Mouse (Mus musculus) stomach, embryonic 15.5 days (tissue): ENCODE results near the gene Dennd4b. TPM values are rescaled to one million over a fixed set of nuclear protein-coding genes. Genes with fewer than 3 reads are reported as not detected.
"Not testable (repeated sequence)": the region's sequence is repeated elsewhere in the genome, so short reads cannot be mapped to it uniquely, and the experiment has no call there.

Experiments
- ATAC-seq: fragments of 200-750 bp; cut with Nextera tagmentation; 2 replicates; pipeline ENCODE4 v1.8.0; 2017; ENCODE audit warnings: low read depth, moderate number of reproducible peaks, moderate TSS enrichment; ENCODE audit not compliant: insufficient read depth, low FRiP score
- H3K27ac ChIP-seq: fragments of 300-500 bp; sonication (generic); 2 replicates; pipeline ENCODE4 v1.5.1; 2015; ENCODE audit warnings: mild to moderate bottlenecking, inconsistent platforms
- H3K27me3 ChIP-seq: fragments of 300-500 bp; sonication (generic); replicated peaks from 2 replicates; pipeline ENCODE4 v1.6.1; 2015; ENCODE audit warnings: inconsistent platforms
- H3K36me3 ChIP-seq: fragments of 300-500 bp; sonication (generic); 2 replicates; pipeline ENCODE4 v1.6.1; 2015; ENCODE audit warnings: inconsistent platforms
- H3K4me1 ChIP-seq: fragments of 300-500 bp; sonication (generic); 2 replicates; pipeline ENCODE4 v1.6.1; 2015; ENCODE audit warnings: inconsistent platforms
- H3K4me2 ChIP-seq: fragments of 300-500 bp; sonication (generic); 2 replicates; pipeline ENCODE4 v1.6.1; 2015; ENCODE audit warnings: mild to moderate bottlenecking, inconsistent platforms
- H3K4me3 ChIP-seq: fragments of 300-500 bp; sonication (generic); replicated peaks from 2 replicates; pipeline ENCODE4 v1.5.1; 2015; ENCODE audit warnings: inconsistent platforms
- H3K9ac ChIP-seq: fragments of 300-500 bp; sonication (generic); 2 replicates; pipeline ENCODE4 v1.6.1; 2015; ENCODE audit warnings: inconsistent platforms
- H3K9me3 ChIP-seq: fragments of 300-500 bp; sonication (generic); 2 replicates; pipeline ENCODE4 v1.6.1; 2016; ENCODE audit warnings: inconsistent platforms
- WGBS: fragments of 180-500 bp; shearing (Covaris S2); methylation state at CpG from one replicate; pipeline ENCODE4 v1.1.7; 2015; 5-methylcytosine and 5-hydroxymethylcytosine counted together
- polyA plus RNA-seq: library from polyadenylated mRNA; unstranded; fragments of >200 nt; fragmentation: Nextera tagmentation; extraction: Ambion mirVana; gene quantifications from 2 replicates; pipeline ENCODE4 v1.2.1, GENCODE M21; 2015

Dennd4b gene
- polyA plus RNA-seq, 1 experiment from 2014 or later: 4.0 TPM

GRCm38 (mm10) chr3:90289403-90289802, 24.4 kb downstream of the Dennd4b start:
- not testable (repeated sequence) for ATAC-seq, H3K4me3 ChIP-seq, H3K4me2 ChIP-seq, H3K9ac ChIP-seq, H3K9me3 ChIP-seq, H3K27ac ChIP-seq, H3K36me3 ChIP-seq, H3K4me1 ChIP-seq, H3K27me3 ChIP-seq
- WGBS: 72% methylated on average over 3 of the region's 3 CpGs

DNA sequence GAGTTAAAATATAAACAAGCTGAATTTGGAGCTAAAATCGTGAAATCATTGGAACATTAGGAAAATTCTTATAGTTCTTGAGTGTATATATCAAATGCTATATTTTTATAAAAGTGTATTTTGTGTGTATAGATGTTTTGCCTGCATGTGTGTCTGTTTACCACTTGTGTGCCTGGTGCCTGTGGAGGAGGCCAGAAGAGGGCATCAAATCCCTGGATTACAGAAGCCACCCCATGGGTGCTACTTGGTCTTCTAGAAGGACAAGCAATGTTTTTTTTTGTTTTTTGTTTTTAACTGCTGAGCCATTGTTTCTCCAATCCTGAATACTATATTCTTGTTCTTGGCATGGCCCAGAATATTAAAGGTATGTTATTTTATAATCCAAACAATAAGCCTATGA, 25.6 kb downstream of the Dennd4b start:
- no peak for ATAC-seq
- no peak overlapping the region for H3K27ac ChIP-seq
- 0 out of 2 replicates have a peak, but pooled peaks cover 9% of the 10 kb centered on the region for H3K4me1 ChIP-seq
- H3K27me3 ChIP-seq: no peaks in the 10 kb centered on the region
- no peaks in the 10 kb centered on the region for H3K9me3 ChIP-seq
- no peak overlapping the region for H3K4me2 ChIP-seq
- no peak overlapping the region for H3K9ac ChIP-seq
- 71% methylated on average over 1 of the region's 1 CpGs for WGBS
- H3K36me3 ChIP-seq: no peaks in the 10 kb centered on the region
- no peak overlapping the region for H3K4me3 ChIP-seq

GRCm38 (mm10) chr3:90291982-90292344, 27.0 kb downstream of the Dennd4b start:
- H3K9ac ChIP-seq: peak overlapping the region; percentile 51; the same call in 1 of the 2 replicates
- 0 out of 2 replicates have a peak, but pooled peaks cover 9% of the 10 kb centered on the region for H3K4me1 ChIP-seq
- no peak for ATAC-seq
- 35% methylated on average over 2 of the region's 2 CpGs for WGBS
- H3K4me2 ChIP-seq: peak overlapping the region; percentile 65
- no peaks in the 10 kb centered on the region for H3K36me3 ChIP-seq
- H3K9me3 ChIP-seq: no peaks in the 10 kb centered on the region
- H3K27me3 ChIP-seq: no peaks in the 10 kb centered on the region
- peak overlapping the region; percentile 97 for H3K27ac ChIP-seq
- H3K4me3 ChIP-seq: peak overlapping the region; percentile 85

- under 1% methylated on average over 44 of the region's 47 CpGs for WGBS
Measured at GRCm38 (mm10) chr3:90292345-90293275, 27.6 kb downstream of the Dennd4b start, which contains the start of gene Gatad2b. Gene Gatad2b (plus strand): TSS chr3:90293178.

DNA sequence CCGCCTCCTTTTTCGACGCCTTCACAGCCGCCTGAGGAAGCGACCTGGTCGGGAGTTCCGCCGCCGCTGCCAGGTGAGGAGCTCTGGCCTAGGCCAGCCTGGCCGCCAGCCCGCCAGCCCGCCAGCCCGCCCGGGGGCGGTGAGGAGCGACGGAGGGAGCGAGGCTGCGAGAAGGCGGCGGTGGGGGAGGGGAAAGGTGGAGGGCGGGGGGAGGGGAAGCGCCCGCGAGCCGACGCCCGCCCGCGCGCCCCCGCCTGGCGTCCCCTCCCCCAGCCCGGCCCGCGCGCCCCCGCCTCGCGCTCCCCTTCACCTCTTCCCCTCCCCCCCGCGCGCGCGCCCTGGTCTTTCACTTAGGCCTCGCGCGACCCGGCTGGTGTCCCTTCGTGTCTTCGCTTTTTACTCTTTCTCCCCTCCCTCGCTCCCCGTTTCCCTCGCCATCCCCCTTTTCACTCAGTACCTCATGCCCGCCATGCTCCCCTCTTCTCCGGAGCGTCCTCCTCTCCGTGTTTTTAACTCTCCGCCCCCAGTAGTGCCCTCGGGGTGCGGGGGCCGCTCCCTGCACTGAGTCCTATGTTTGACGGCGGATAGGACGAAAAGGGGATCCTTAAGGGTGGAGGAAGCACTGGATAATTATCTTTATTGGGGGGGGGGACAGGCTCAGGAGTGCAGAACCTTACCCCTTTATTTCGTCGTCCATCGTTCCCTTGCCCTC, 28.5 kb downstream of the Dennd4b start:
- Histone ChIP-seq H3K4me2 (peak overlapping the region; percentile 68), H3K4me1 (0 out of 2 replicates have a peak, but pooled peaks cover 11% of the 10 kb centered on the region)
- under 1% methylated on average over 27 of the region's 68 CpGs for WGBS

More at GRCm38 (mm10) chr3:90292345-90293275, 27.6 kb downstream of the Dennd4b start, which contains the start of gene Gatad2b:
- Histone ChIP-seq H3K4me1 (0 out of 2 replicates have a peak, but pooled peaks cover 11% of the 10 kb centered on the region), H3K36me3 (no peaks in the 10 kb centered on the region), H3K9ac (peak within 1 kb of the TSS; percentile 81), H3K4me2 (peak within 1 kb of the TSS; percentile 68), H3K27ac (peak within 1 kb of the TSS; percentile 97), H3K4me3 (peak within 1 kb of the TSS; percentile 85), H3K27me3 (no peaks in the 10 kb centered on the region), H3K9me3 (no peaks in the 10 kb centered on the region)
- peak; percentile 99 for ATAC-seq

DNA sequence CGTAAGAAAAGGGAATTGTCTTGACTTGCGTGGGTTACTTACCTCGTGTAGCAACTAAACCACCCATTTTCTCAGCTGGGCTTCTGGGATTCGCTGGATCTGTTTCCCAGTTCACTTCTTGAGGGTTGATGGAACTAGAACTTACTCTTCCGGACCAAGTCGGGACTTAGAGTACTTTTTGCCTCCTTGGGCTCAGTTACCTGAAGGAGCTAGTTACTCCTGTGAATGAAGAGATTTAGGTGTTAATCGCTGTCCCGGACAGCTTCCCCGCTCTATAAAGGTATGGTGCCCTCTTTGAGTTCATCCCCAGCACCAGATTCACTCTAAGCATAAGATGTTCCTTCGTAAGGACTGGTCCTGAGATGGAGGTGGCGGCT, 29.1 kb downstream of the Dennd4b start:
- Histone ChIP-seq H3K36me3 (no peaks in the 10 kb centered on the region), H3K9me3 (no peaks in the 10 kb centered on the region), H3K27ac (peak overlapping the region; percentile 95; the same call in 1 of the 2 replicates), H3K9ac (peak overlapping the region; percentile 81), H3K4me3 (peak overlapping the region; percentile 85), H3K4me1 (0 out of 2 replicates have a peak, but pooled peaks cover 11% of the 10 kb centered on the region), H3K4me2 (peak overlapping the region; percentile 68), H3K27me3 (no peaks in the 10 kb centered on the region)
- WGBS: 4% methylated on average over 11 of the region's 11 CpGs
- ATAC-seq: no peak

More for the DNA sequence above, 28.5 kb downstream of the Dennd4b start:
- Histone ChIP-seq H3K27me3 (no peaks in the 10 kb centered on the region), H3K9me3 (no peaks in the 10 kb centered on the region), H3K4me3 (peak overlapping the region; percentile 85), H3K9ac (peak overlapping the region; percentile 81), H3K27ac (peak overlapping the region; percentile 95), H3K36me3 (no peaks in the 10 kb centered on the region)
- 0 out of 2 replicates have a peak, but pooled peaks have one; percentile 2 for ATAC-seq

DNA sequence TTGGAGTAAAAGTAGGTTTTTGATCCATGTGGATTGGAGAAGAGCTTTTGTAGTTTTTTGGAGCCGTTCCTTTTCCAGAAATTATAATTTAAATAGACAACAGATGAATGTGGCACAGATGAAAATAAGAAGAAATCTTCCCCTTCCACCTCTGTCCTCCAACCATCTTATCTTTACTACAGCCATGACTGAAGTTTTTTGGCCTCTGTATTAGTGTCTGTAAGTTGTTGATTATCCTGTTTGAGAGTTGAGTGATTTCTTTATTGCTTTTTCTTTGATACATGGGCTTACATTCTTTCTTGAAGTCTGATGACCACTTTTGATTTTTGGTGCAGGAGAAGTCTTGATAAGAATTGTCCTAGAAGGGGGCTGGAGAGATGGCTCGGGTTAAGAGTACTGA, 29.7 kb downstream of the Dennd4b start:
- Histone ChIP-seq H3K4me2 (peak overlapping the region; percentile 68), H3K4me1 (0 out of 2 replicates have a peak, but pooled peaks cover 11% of the 10 kb centered on the region), H3K9me3 (no peaks in the 10 kb centered on the region), H3K27ac (no peak overlapping the region), H3K36me3 (no peaks in the 10 kb centered on the region), H3K9ac (no peak overlapping the region), H3K27me3 (no peaks in the 10 kb centered on the region), H3K4me3 (peak overlapping the region; percentile 85)
- ATAC-seq: no peak
- 58% methylated on average over 2 of the region's 2 CpGs for WGBS

DNA sequence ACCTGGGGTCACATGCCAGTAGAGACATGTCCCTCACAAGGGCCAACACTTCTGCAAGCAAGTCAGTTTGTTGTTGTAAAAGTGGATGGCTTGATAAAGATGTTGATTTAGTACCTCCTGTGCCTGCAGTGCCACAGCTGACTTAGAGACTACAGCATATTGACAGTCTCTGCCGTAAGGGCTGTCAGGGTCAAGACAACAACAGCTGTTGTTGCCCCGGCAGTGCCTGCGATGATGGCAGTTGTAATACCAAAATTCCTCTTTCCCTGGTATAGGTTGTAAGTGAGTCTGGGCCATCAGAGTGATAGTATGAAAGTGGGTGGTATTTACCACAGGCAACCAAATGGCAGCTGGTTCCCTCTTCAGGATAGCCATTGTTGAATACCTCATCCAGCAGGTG, 40.8 kb downstream of the Dennd4b start:
- ATAC-seq: no peak
- Histone ChIP-seq H3K4me2 (no peak overlapping the region), H3K9ac (no peak overlapping the region), H3K4me3 (no peak overlapping the region), H3K9me3 (no peaks in the 10 kb centered on the region), H3K36me3 (no peaks in the 10 kb centered on the region), H3K27me3 (no peaks in the 10 kb centered on the region), H3K4me1 (no peaks in the 10 kb centered on the region), H3K27ac (no peak overlapping the region)
- 65% methylated on average over 3 of the region's 3 CpGs for WGBS

DNA sequence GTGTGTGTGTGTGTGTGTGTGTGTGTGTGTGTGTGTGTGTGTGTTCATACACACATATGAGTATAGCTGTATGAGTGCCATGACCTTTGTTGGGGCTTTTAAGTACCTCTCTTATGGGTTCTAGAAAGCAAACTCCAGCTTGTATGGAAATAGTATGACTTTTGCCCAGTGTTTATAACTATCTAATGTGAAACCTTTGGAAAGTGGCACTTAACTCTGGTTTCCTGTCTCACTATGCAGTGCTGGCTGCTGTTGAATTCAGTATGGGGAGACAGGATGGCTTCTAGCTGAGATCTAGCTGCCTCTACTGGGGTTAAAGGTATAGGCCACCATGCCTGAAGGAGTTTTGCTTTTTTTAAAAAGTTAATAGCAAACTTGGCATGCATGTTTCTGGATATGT, 44.6 kb downstream of the Dennd4b start:
- ATAC-seq: no peak
- no peaks in the 10 kb centered on the region for H3K36me3 ChIP-seq
- H3K9ac ChIP-seq: no peak overlapping the region
- H3K9me3 ChIP-seq: no peaks in the 10 kb centered on the region
- no peak overlapping the region for H3K27ac ChIP-seq
- no peaks in the 10 kb centered on the region for H3K27me3 ChIP-seq
- no peak overlapping the region for H3K4me2 ChIP-seq
- no peak overlapping the region for H3K4me3 ChIP-seq
- no peaks in the 10 kb centered on the region for H3K4me1 ChIP-seq

- H3K9ac ChIP-seq: no peak overlapping the region
- H3K4me1 ChIP-seq: no peaks in the 10 kb centered on the region
- H3K4me2 ChIP-seq: no peak overlapping the region
- no peaks in the 10 kb centered on the region for H3K36me3 ChIP-seq
- no peaks in the 10 kb centered on the region for H3K9me3 ChIP-seq
- no peak for ATAC-seq
- no peak overlapping the region for H3K27ac ChIP-seq
- no peaks in the 10 kb centered on the region for H3K27me3 ChIP-seq
- no peak overlapping the region for H3K4me3 ChIP-seq
Measured at GRCm38 (mm10) chr3:90313367-90313766, 48.4 kb downstream of the Dennd4b start.

GRCm38 (mm10) chr3:90314241-90314640, 49.3 kb downstream of the Dennd4b start:
- no peak overlapping the region for H3K4me3 ChIP-seq
- no peak for ATAC-seq

DNA sequence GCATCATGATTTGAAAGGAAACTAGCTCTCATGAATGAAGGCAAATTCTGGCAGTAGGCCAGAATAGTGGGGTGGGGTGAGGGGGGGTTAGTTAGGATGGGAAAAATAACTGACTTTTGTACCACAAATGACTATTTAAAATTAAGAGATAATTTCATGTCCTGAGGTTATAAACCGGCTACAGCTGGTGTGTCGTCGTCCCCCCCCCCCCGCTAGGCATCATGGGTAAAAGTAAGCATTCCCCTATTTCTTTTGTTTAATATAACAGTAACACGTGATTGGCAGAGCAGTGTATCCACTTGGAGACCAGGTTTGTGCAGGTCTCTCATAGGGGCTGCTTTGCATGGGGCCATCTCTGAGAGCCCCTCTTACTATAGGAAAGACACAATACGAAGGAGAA, 57.3 kb downstream of the Dennd4b start:
- ATAC-seq: no peak
- no peaks in the 10 kb centered on the region for H3K27me3 ChIP-seq
- H3K4me1 ChIP-seq: peaks cover 9% of the 10 kb centered on the region
- no peaks in the 10 kb centered on the region for H3K36me3 ChIP-seq
- no peaks in the 10 kb centered on the region for H3K9me3 ChIP-seq
- no peak overlapping the region for H3K27ac ChIP-seq
- no peak overlapping the region for H3K9ac ChIP-seq
- WGBS: 35% methylated on average over 6 of the region's 6 CpGs
- no peak overlapping the region for H3K4me2 ChIP-seq
- H3K4me3 ChIP-seq: no peak overlapping the region

More at GRCm38 (mm10) chr3:90314241-90314640, 49.3 kb downstream of the Dennd4b start:
- H3K27me3 ChIP-seq: no peaks in the 10 kb centered on the region
- H3K9me3 ChIP-seq: no peaks in the 10 kb centered on the region
- H3K36me3 ChIP-seq: no peaks in the 10 kb centered on the region
- no peak overlapping the region for H3K27ac ChIP-seq
- no peak overlapping the region for H3K4me2 ChIP-seq
- no peak overlapping the region for H3K9ac ChIP-seq
- H3K4me1 ChIP-seq: no peaks in the 10 kb centered on the region
